Comparison of ENCODE assay signal across 20 mouse cellular contexts in the genomic region with DNA sequence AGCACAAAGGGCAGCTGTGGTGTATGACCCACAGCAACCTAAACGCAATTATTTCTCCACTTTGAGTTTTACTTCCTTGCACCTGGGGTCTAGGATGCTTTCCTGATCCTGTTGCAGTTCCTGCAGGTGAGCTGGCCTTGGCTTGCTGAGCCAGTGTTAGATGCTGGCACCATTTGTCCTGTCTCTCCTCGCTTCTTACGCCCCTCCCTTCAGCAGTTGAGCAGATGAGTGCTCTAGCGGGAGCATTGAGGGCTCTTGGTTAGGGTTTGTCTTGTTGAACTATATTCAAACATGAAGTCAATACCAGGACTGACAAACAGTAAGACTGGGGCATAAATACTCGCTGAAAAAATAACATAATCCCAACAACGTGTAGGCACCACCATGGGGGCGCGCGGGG.
DNase-seq lines count a peak whose midpoint lies in the region; ATAC-seq and TF ChIP-seq lines count a peak whose summit lies in the region.
"Had no signal": no experiment of that assay in that cellular context is flagged by ENCODE, and none has a peak within 500 bp of the region (broad histone marks: within the 10 kb centered on the region; RNA-seq: fewer than 3 reads in every experiment).

No protein-coding gene starts in this region.

- no peak overlapping the region for H3K27ac ChIP-seq in stomach, embryonic 14.5 days (ENCODE audit: low read length)
- no peak overlapping the region for H3K27ac ChIP-seq in stomach, postnatal 0 days (replicated peaks)
- H3K27ac ChIP-seq: heart, embryonic 10.5 days; hindbrain, embryonic 15.5 days; kidney, embryonic 15.5 days; liver, embryonic 12.5 days; midbrain, embryonic 12.5 days; neural tube, embryonic 12.5 days had no signal

- no peak overlapping the region for H3K9ac ChIP-seq in stomach, embryonic 14.5 days (replicated peaks; ENCODE audit: low read depth, low read length)
- H3K9ac ChIP-seq in stomach, postnatal 0 days (ENCODE audit: low read length), result no peak overlapping the region
- H3K9ac ChIP-seq: hindbrain, embryonic 15.5 days; kidney, embryonic 15.5 days; liver, embryonic 12.5 days; liver, postnatal 0 days; midbrain, embryonic 12.5 days; neural tube, embryonic 12.5 days had no signal

- no peaks in the 10 kb centered on the region for H3K36me3 ChIP-seq in stomach, embryonic 14.5 days (ENCODE audit: control insufficient read depth, insufficient read depth, low read length)
- no peaks in the 10 kb centered on the region for H3K36me3 ChIP-seq in stomach, postnatal 0 days (ENCODE audit: control insufficient read depth, insufficient read depth, low read length)
- H3K36me3 ChIP-seq: heart, embryonic 10.5 days; hindbrain, embryonic 15.5 days; kidney, embryonic 15.5 days; liver, embryonic 12.5 days; midbrain, embryonic 12.5 days; neural tube, embryonic 12.5 days had no signal

- H3K4me3 ChIP-seq in stomach, embryonic 14.5 days (ENCODE audit: low read depth, low read length), result no peak overlapping the region
- no peak overlapping the region for H3K4me3 ChIP-seq in stomach, postnatal 0 days (ENCODE audit: low read depth, low read length)
- H3K4me3 ChIP-seq: erythroblast, embryonic 14.5 days; heart, embryonic 10.5 days; hindbrain, embryonic 15.5 days; kidney, embryonic 15.5 days; liver, embryonic 12.5 days; megakaryocyte, embryonic 14.5 days; midbrain, embryonic 12.5 days; myocyte; neural tube, embryonic 12.5 days had no signal

- H3K27me3 ChIP-seq in stomach, embryonic 14.5 days (ENCODE audit: control insufficient read depth, insufficient read depth, low read length), result no peaks in the 10 kb centered on the region
- H3K27me3 ChIP-seq in stomach, postnatal 0 days (ENCODE audit: control insufficient read depth, insufficient read depth, low read length), result no peaks in the 10 kb centered on the region
- H3K27me3 ChIP-seq: hindbrain, embryonic 15.5 days; kidney, embryonic 15.5 days; liver, embryonic 12.5 days; midbrain, embryonic 12.5 days; neural tube, embryonic 12.5 days had no signal

- H3K4me1 ChIP-seq in stomach, embryonic 14.5 days (ENCODE audit: control insufficient read depth, insufficient read depth, low read length), result no peaks in the 10 kb centered on the region
- H3K4me1 ChIP-seq in stomach, postnatal 0 days (replicated peaks; ENCODE audit: control insufficient read depth, insufficient read depth), result no peaks in the 10 kb centered on the region
- H3K4me1 ChIP-seq: heart, embryonic 10.5 days; hindbrain, embryonic 15.5 days; kidney, embryonic 15.5 days; midbrain, embryonic 12.5 days; neural tube, embryonic 12.5 days had no signal

- TF ChIP-seq CTCF in stomach, postnatal 0 days (IDR thresholded peaks at IDR 0.05; ENCODE audit: low read depth), result no peak

- 75% methylated on average over 9 of the region's 9 CpGs for WGBS in stomach, embryonic 14.5 days
- WGBS in stomach, postnatal 0 days, result 65% methylated on average over 9 of the region's 9 CpGs

- H3K9me3 ChIP-seq in stomach, embryonic 14.5 days (ENCODE audit: control insufficient read depth, low read depth, low read length), result no peaks in the 10 kb centered on the region
- no peaks in the 10 kb centered on the region for H3K9me3 ChIP-seq in stomach, postnatal 0 days (ENCODE audit: control insufficient read depth, low read length)
- H3K9me3 ChIP-seq: hindbrain, embryonic 15.5 days had no signal

- ATAC-seq in stomach, embryonic 14.5 days (ENCODE audit: insufficient number of reproducible peaks, insufficient read depth, low FRiP score, low read depth), result peak; percentile 14; the same call in 1 of the 2 replicates
- ATAC-seq in stomach, postnatal 0 days (ENCODE audit: low FRiP score, low TSS enrichment), result no peak
- no peak for ATAC-seq in frontal cortex, adult (ENCODE audit: low TSS enrichment)
- ATAC-seq: liver, embryonic 12.5 days; liver, postnatal 0 days had no signal

- no peak overlapping the region for H3K4me2 ChIP-seq in stomach, embryonic 14.5 days (replicated peaks; ENCODE audit: low read depth, low read length)
- H3K4me2 ChIP-seq in stomach, postnatal 0 days (replicated peaks; ENCODE audit: low read depth), result no peak overlapping the region
- H3K4me2 ChIP-seq: hindbrain, embryonic 15.5 days; kidney, embryonic 15.5 days; liver, embryonic 12.5 days; midbrain, embryonic 12.5 days; neural tube, embryonic 12.5 days had no signal

- no peak for TF ChIP-seq EP300 in stomach, postnatal 0 days (optimal IDR thresholded peaks at IDR 0.05)

- DNase-seq in cerebellum, adult 11 months, result peak; percentile 32
- DNase-seq in cerebellum, postnatal 14 days, result no peak
- no peak for DNase-seq in stomach, postnatal 0 days (ENCODE audit: low spot score)
- peak; percentile 65 for DNase-seq in cerebellum, adult 9-11 months
- no peak for DNase-seq in MN1 (ENCODE audit: low spot score)
- DNase-seq: adrenal gland, postnatal 14 days; kidney, adult 18-20 months; kidney, postnatal 25 days; liver, postnatal 0 days had no signal

Comparison
In these comparisons a context has a peak if more than half of its experiments do, and no peak if none do; other contexts are left out.
1. DNase-seq: peak in cerebellum, adult 11 months (single experiment) and cerebellum, adult 9-11 months (single experiment); none in cerebellum, postnatal 14 days (0 of 2), stomach, postnatal 0 days (single experiment) and MN1 (single experiment).